Comparison of ENCODE assay signal across 13 mouse cellular contexts in genomic region chr14:47937081-47937651, GRCm38 (mm10).
DNase-seq lines count a peak whose midpoint lies in the region; ATAC-seq and TF ChIP-seq lines count a peak whose summit lies in the region.
"Had no signal": no experiment of that assay in that cellular context is flagged by ENCODE, and none has a peak within 500 bp of the region (broad histone marks: within the 10 kb centered on the region; RNA-seq: fewer than 3 reads in every experiment).

No protein-coding gene starts in this region.

- H3K27ac ChIP-seq in hindbrain, postnatal 0 days, result no peak overlapping the region
- no peak overlapping the region for H3K27ac ChIP-seq in hindbrain, embryonic 11.5 days (ENCODE audit: low read depth, low read length)
- H3K27ac ChIP-seq: embryonic facial prominence, embryonic 12.5 days; heart, embryonic 13.5 days had no signal

- ATAC-seq in hindbrain, postnatal 0 days, result peak; percentile 63; the same call in 1 of the 2 replicates
- no peak for ATAC-seq in hindbrain, embryonic 11.5 days (ENCODE audit: low FRiP score)
- ATAC-seq: intestine, postnatal 0 days; midbrain, embryonic 16.5 days had no signal

- no peak overlapping the region for H3K9ac ChIP-seq in hindbrain, postnatal 0 days (replicated peaks; ENCODE audit: low read length)
- no peak overlapping the region for H3K9ac ChIP-seq in hindbrain, embryonic 11.5 days (ENCODE audit: low read depth, low read length)
- H3K9ac ChIP-seq: embryonic facial prominence, embryonic 12.5 days; heart, embryonic 13.5 days had no signal

- WGBS in hindbrain, postnatal 0 days, result 64% methylated on average over 7 of the region's 7 CpGs
- WGBS in hindbrain, embryonic 11.5 days, result 86% methylated on average over 7 of the region's 7 CpGs

- 0 out of 2 replicates have a peak, but pooled peaks cover 3% of the 10 kb centered on the region for H3K4me1 ChIP-seq in hindbrain, postnatal 0 days (ENCODE audit: insufficient read depth, low read length)
- H3K4me1 ChIP-seq in hindbrain, embryonic 11.5 days (replicated peaks; ENCODE audit: control insufficient read depth, insufficient read depth, low read length), result no peaks in the 10 kb centered on the region
- H3K4me1 ChIP-seq: embryonic facial prominence, embryonic 12.5 days; heart, embryonic 13.5 days had no signal

- no peak overlapping the region for H3K4me2 ChIP-seq in hindbrain, postnatal 0 days (ENCODE audit: low read depth, low read length)
- no peak overlapping the region for H3K4me2 ChIP-seq in hindbrain, embryonic 11.5 days (replicated peaks; ENCODE audit: low read depth, low read length)
- H3K4me2 ChIP-seq: embryonic facial prominence, embryonic 12.5 days; heart, embryonic 13.5 days; liver, embryonic 11.5 days had no signal

- no peaks in the 10 kb centered on the region for H3K9me3 ChIP-seq in hindbrain, postnatal 0 days (ENCODE audit: low read length)
- H3K9me3 ChIP-seq in hindbrain, embryonic 11.5 days (ENCODE audit: control insufficient read depth, low read length), result no peaks in the 10 kb centered on the region
- H3K9me3 ChIP-seq: embryonic facial prominence, embryonic 12.5 days had no signal

- TF ChIP-seq CTCF in hindbrain, postnatal 0 days (IDR thresholded peaks at IDR 0.05; ENCODE audit: low read depth), result no peak

- H3K4me3 ChIP-seq in hindbrain, postnatal 0 days (ENCODE audit: low read length), result no peak overlapping the region
- H3K4me3 ChIP-seq in hindbrain, embryonic 11.5 days (ENCODE audit: low read depth, low read length), result no peak overlapping the region
- H3K4me3 ChIP-seq: embryonic facial prominence, embryonic 12.5 days; heart, embryonic 13.5 days had no signal

- no peaks in the 10 kb centered on the region for H3K27me3 ChIP-seq in hindbrain, postnatal 0 days (ENCODE audit: insufficient read depth, low read length)
- no peaks in the 10 kb centered on the region for H3K27me3 ChIP-seq in hindbrain, embryonic 11.5 days (ENCODE audit: control insufficient read depth, insufficient read depth, low read length)
- H3K27me3 ChIP-seq: embryonic facial prominence, embryonic 12.5 days; heart, embryonic 13.5 days had no signal

- DNase-seq in adrenal gland, postnatal 14 days, result peak; percentile 9
- DNase-seq in adrenal gland, postnatal 25 days, result no peak
- DNase-seq in hindbrain, postnatal 0 days (ENCODE audit: low spot score), result peak; percentile 53
- DNase-seq in hindbrain, embryonic 11.5 days (ENCODE audit: low spot score), result no peak
- DNase-seq in 3T3-L1 (ENCODE audit: low read depth, low spot score), result peak; percentile 30
- DNase-seq in layer of hippocampus, adult 9-11 months, result peak; percentile 8
- no peak for DNase-seq in retina, postnatal 1 day
- no peak for DNase-seq in kidney, postnatal 4 days

- no peaks in the 10 kb centered on the region for H3K36me3 ChIP-seq in hindbrain, postnatal 0 days (ENCODE audit: insufficient read depth, low read length)
- H3K36me3 ChIP-seq in hindbrain, embryonic 11.5 days (ENCODE audit: control insufficient read depth, insufficient read depth, low read length), result no peaks in the 10 kb centered on the region
- H3K36me3 ChIP-seq: embryonic facial prominence, embryonic 12.5 days; heart, embryonic 13.5 days had no signal

Comparison
In these comparisons a context has a peak if more than half of its experiments do, and no peak if none do; other contexts are left out.
1. DNase-seq: peak in adrenal gland, postnatal 14 days (single experiment), hindbrain, postnatal 0 days (single experiment), 3T3-L1 (single experiment) and layer of hippocampus, adult 9-11 months (single experiment); none in adrenal gland, postnatal 25 days (single experiment), hindbrain, embryonic 11.5 days (single experiment), retina, postnatal 1 day (single experiment) and kidney, postnatal 4 days (0 of 2).